In the genomic region with DNA sequence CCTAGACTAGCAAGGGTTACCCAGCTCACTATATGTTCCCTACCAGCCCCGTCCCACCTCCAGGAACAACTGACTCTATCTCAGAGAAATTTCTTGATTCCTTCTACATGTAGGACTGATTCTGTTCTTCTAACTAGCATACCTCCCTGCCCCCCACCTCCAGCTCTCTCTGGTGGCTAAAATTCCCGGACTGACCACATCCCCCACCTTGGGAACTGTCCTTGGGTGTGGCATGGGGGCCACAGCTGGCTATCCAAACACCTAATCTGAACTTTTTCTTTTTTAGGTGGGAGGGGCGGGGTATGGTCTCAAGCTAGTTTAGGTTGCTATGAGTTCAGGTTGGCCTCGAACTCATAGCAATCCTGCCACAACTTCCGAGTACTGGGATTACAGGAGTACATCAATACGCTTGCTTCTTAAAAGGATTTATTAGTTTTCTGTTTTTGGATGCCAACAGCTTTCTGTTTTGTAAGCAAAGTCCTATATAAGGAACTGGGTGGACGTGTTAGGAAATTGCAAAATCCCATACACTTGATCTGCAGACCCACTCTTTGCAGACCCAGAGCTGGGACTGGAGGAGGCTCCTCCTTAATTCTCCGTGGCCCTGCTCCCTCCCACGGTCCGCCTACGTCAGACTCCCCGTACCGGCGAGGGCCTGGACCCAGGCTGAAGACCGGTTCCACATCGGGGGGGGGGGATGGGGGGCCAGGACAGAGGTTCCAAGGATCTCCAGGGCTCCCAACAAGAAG, we compare ENCODE assay signal across 7 mouse cellular contexts. TPM values are rescaled to one million over a fixed set of nuclear protein-coding genes. Genes with fewer than 3 reads are reported as not detected.
DNase-seq lines count a peak whose midpoint lies in the region; ATAC-seq and TF ChIP-seq lines count a peak whose summit lies in the region.

No protein-coding gene starts in this region.

- H3K4me1 ChIP-seq in liver, adult 2 months (ENCODE audit: control insufficient read depth, insufficient read depth, low read length): peaks cover 7% of the 10 kb centered on the region
- peaks cover 84% of the 10 kb centered on the region for H3K4me1 ChIP-seq in megakaryocyte, embryonic 14.5 days

- H3K36me3 ChIP-seq in liver, adult 2 months (ENCODE audit: control insufficient read depth, insufficient read depth, low read length): no peaks in the 10 kb centered on the region
- H3K36me3 ChIP-seq in megakaryocyte, embryonic 14.5 days (replicated peaks; ENCODE audit: low read length): peaks cover 29% of the 10 kb centered on the region

- H3K27ac ChIP-seq in liver, adult 2 months (replicated peaks; ENCODE audit: insufficient read depth, low read depth, low read length): peak overlapping the region; percentile 66

- H3K4me3 ChIP-seq in liver, adult 2 months (ENCODE audit: insufficient read depth, low read depth, low read length): peak overlapping the region; percentile 79
- peak overlapping the region; percentile 98 for H3K4me3 ChIP-seq in megakaryocyte, embryonic 14.5 days (replicated peaks)

- no peak for TF ChIP-seq POLR2A in liver, adult 2 months (IDR thresholded peaks at IDR 0.05; ENCODE audit: extremely low read depth, insufficient read depth, low read length)

- no peak for DNase-seq in liver, adult 2 months (ENCODE audit: extremely low read depth, low read depth, low spot score)
- no peak for DNase-seq in liver
- DNase-seq in ovary, postnatal 14 days (ENCODE audit: low spot score): no peak
- DNase-seq in c-Kit-positive CD71-positive TER-119-positive erythroid progenitor cells, embryonic 14.5 days (ENCODE audit: low spot score): no peak

- 14% methylated on average over 16 of the region's 16 CpGs for WGBS in liver, adult 2 months

- H3K27me3 ChIP-seq in liver, adult 2 months (ENCODE audit: control insufficient read depth, insufficient read depth, low read length): no peaks in the 10 kb centered on the region
- no peaks in the 10 kb centered on the region for H3K27me3 ChIP-seq in megakaryocyte, embryonic 14.5 days (replicated peaks)

- peak; percentile 57 for ATAC-seq in common myeloid progenitor, adult 5-6 weeks (replicated peaks; ENCODE audit: low read depth, poor library complexity, severe bottlenecking)
- ATAC-seq in hematopoietic stem cell, adult 5-6 weeks (replicated peaks in 1 of 2; ENCODE audit: insufficient read depth in 1 of 2, low FRiP score in 2 of 2, low TSS enrichment in 1 of 2, low read depth in 1 of 2, poor library complexity in 2 of 2, severe bottlenecking in 2 of 2): peak; percentile 58 to 63

- peaks cover 18% of the 10 kb centered on the region; the same call in 1 of the 2 replicates for H3K79me2 ChIP-seq in liver, adult 2 months (ENCODE audit: control insufficient read depth, insufficient read depth, low read length)

- no peak for TF ChIP-seq CTCF in liver, adult 2 months (IDR thresholded peaks at IDR 0.05; ENCODE audit: low read depth, low read length)

- H3K9ac ChIP-seq in liver, adult 2 months (ENCODE audit: low read depth, low read length): peak overlapping the region; percentile 87

- no peaks in the 10 kb centered on the region for H3K9me3 ChIP-seq in megakaryocyte, embryonic 14.5 days

RNA-seq across cellular contexts. Expression of a gene that starts 0.8 kb away (rescaled TPM):
- 8.8 and 10.5 TPM in 2 replicates for total RNA-seq in liver, adult 2 months (2014; rRNA removed)
- polyA plus RNA-seq in liver, adult 2 months (2012; rRNA removed): 7.9 and 8.4 TPM in 2 replicates
- 3.3 and 6.3 TPM in 2 replicates for total RNA-seq in common myeloid progenitor, adult 5-6 weeks (2017)
- 5.6 and 16.6 TPM in 2 replicates for total RNA-seq in hematopoietic stem cell, adult 5-6 weeks (2017)
- polyA plus RNA-seq in megakaryocyte, embryonic 14.5 days (2012; ENCODE audit: insufficient read depth, low replicate concordance): 95.0 and 304 TPM in 2 replicates
